Mouse (Mus musculus): ENCODE results near the gene Cyp11a1. TPM values are rescaled to one million over a fixed set of nuclear protein-coding genes. Genes with fewer than 3 reads are reported as not detected.

The Cyp11a1 gene
- polyA plus RNA-seq, 1 experiment, result 0.32 TPM

GRCm38 (mm10) chr9:58043496-58044017, 37.3 kb downstream of the Cyp11a1 start:
- no peak for DNase-seq (ENCODE audit: low read depth)

DNA sequence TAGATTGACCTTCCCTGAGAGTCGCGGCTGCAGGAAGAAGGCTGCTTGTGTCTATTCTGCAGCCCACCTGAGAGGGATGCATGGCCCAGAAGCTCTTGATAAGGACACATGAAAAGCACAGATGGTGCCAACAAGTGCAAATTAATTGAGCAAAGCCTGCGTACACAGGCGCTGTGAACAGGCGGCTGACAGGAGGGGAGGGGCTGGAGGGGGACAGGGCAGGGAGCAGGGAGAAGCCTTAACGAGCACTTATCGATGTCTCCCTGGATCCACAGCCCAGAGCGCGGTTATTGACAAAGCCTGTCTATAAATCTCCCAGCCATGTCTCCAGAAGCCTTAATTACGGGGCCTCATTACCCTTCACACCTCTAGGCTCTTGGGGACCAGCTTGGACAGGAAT, 38.6 kb downstream of the Cyp11a1 start:
- DNase-seq (ENCODE audit: low read depth), result no peak

DNA sequence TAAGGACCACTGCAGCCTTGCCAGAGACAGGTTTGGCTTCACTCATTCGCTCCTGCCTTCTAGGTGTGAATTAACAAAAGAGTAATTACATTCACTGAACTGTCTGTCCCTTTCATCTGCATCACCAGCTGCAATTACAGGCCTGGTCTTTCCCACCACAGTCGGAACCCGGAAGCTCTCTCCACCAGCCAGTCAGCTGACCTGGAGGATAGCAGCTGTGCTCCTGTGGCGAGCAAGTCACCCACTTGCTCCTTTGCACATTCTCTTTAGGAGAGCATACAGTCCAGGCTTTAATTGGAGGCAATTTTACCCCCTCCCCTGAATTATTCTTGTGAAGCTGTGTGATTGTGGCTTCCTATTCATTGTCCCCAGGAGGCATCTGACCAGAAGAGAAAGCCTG, 39.4 kb downstream of the Cyp11a1 start:
- DNase-seq (ENCODE audit: low read depth), result no peak

DNA sequence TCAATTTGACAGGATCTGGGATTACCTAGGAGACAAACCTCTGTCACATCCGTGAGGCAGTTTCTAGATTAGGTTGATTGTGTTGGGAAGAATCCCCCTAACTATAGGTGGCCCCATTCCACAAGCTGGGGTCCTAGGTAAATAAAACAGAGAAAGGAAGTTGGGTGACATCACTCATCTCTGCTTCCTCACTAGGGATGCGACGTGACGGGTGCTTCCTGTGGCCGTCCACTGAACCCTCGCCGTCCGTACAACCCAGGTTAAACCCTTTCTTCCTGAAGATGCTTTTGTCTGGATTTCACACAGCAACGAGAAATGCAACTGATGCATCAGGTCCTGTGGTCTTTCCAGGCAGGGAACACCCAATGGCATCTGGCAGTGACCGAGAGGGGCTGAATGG, 40.9 kb downstream of the Cyp11a1 start:
- no peak for DNase-seq (ENCODE audit: low read depth)

GRCm38 (mm10) chr9:58048621-58049020, 42.4 kb downstream of the Cyp11a1 start:
- DNase-seq (ENCODE audit: low read depth), result no peak

GRCm38 (mm10) chr9:58049186-58049585, 43.0 kb downstream of the Cyp11a1 start:
- DNase-seq (ENCODE audit: low read depth), result no peak

- no peak for DNase-seq (ENCODE audit: low read depth)
Observed at GRCm38 (mm10) chr9:58049861-58050260, 43.6 kb downstream of the Cyp11a1 start.

DNA sequence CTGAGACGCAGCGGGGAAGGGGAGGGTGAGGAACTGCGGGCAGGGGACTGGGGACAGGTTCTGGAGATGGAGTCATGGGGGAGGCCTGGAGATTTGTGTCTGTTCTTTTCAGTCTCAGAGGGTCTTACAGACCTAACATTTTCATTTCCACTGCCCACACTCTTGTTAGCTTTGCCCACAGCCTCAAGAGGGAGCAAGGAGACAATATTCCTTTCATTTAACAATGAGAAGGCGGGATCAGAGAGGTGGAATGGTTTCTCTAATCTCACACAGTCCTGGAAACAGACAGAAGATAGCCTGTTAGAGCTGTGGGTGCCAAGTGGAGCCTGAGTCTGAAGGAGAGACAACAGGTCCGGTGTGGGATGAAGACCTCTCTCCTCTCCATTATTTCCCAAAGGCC, 45.7 kb downstream of the Cyp11a1 start:
- DNase-seq (ENCODE audit: low read depth), result no peak

DNA sequence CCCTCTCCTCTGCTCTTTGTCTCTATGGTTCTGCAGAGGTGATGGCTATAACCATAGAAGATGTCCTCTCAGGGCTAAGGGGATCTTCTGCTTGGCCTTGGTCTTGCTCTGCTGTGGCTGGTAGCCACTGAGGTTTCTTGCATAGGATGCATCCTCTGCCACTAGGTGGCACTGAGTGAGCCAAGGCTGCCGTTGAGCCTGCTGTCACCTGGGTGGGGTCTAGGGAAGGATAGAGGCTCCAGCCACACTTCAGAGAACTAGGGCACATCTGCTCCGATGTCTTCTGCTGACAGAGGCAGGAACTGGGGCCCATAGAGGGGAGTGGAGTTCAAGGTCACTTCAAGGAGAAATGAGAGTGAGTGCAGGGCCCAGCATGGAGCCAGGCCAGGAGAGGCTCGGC, 46.9 kb downstream of the Cyp11a1 start:
- DNase-seq (ENCODE audit: low read depth), result no peak

DNA sequence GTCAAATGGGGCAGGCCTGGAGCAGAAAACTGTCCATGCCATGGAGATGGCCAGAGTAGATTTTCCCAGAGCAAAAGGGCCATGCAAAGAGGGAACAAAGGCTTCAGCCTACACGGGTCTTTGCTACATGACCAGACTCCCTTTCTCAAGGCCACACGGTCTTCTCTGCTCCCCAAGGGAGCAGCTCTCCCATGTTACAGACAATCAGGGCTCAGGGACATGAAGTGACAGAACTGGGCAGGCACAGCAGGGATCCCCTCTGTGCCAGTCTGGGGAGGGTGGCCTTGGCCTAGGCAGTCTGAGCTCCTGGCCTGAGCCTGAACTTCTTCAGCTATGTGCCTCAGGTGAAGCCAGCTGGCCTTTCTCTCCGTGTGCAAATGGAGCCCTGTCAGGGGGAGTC, 47.3 kb downstream of the Cyp11a1 start:
- DNase-seq (ENCODE audit: low read depth), result no peak

GRCm38 (mm10) chr9:58054032-58054431, 47.8 kb downstream of the Cyp11a1 start:
- DNase-seq (ENCODE audit: low read depth), result no peak

DNA sequence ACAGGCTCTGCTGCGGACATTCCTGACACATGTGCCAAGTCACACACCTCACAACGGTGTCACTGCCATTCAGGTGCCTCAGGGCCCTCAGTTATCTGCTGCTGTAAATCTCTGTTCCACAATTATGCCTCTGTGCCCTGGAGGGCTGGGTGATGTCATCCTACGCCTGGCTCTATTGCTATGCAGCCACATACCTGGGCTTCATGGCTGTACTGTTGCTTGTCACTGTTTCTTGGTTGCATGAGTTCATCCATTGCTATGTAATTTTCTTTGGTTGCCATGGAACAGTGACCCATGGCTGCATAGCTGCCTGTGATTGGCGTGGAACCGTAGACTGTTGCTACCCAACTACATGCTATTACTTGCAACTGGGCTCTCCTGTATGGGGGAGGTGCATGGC, 49.5 kb downstream of the Cyp11a1 start:
- no peak for DNase-seq (ENCODE audit: low read depth)

GRCm38 (mm10) chr9:58059920-58060319, 53.7 kb downstream of the Cyp11a1 start:
- DNase-seq (ENCODE audit: low read depth), result no peak

DNA sequence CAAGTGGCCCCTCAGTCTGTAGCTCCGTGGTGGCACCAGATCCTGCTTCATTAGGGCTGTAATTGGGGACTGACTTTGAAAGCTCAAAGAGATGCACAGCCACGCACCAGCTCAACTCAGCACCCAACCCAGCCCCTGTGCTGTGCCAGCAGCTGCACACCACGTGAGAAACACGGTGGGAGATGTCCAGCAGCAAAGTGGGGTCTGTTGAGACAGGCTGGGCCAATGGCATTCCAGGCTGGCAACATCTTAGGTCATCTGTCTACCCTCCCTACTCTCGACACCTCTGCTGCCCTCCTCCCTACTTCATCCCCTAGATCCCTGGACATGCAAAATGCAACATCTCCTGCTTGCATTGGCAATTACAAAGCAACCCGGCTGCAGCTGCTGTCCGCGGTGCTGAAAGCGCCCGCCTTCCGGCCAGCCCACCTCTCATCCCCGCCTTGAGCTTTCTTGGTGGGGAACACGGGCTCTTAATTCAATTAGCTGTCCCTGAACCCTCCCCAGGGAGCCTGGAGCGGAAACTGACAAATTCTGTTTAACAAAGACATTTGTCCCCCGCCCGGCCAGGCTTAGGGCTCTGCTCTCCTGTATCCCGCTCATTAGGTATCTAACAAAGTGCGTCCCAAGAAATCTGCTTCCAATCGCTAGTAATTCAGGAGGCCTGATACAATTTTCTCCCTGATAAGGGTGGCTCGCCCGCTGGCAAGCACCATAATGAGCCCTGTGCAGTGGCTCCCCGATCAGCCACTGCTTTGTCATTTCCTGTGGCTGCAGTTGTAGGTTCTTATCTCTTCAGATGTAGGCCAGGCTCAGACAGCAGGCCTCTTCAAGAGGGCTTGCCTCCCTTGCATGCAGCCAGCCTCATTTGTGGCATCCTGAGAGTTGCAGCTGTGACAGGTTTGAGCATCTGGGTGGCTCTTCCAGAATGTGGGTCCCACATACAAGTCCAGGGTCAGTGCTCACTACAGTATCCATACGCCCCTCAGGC, 54.8 kb downstream of the Cyp11a1 start:
- no peak for DNase-seq (ENCODE audit: low read depth)

GRCm38 (mm10) chr9:58063531-58063930, 57.3 kb downstream of the Cyp11a1 start, which contains the start of gene Stra6:
Stra6 (plus strand) TSS chr9:58063788.
- DNase-seq (ENCODE audit: low read depth), result no peak

DNA sequence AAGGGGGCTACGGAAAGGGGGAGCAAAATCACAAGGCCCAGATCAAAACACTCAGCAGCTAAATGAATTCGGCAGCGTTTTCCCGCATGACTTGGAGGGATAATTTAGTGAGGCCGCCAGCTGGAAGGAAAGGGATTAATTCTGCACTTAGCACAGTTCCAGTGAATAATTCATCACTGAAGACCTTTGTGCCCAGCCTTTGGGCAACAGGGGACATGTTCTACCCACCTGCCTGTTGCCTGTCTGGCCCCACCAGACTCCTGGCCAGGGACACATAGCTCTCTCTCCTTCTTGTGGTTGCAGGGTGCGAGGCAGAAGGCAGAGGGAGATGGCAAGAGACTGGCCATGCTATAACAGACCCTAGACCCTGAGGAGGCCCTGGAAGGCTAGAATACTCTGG, 59.3 kb downstream of the Cyp11a1 start:
- DNase-seq (ENCODE audit: low read depth), result no peak

DNA sequence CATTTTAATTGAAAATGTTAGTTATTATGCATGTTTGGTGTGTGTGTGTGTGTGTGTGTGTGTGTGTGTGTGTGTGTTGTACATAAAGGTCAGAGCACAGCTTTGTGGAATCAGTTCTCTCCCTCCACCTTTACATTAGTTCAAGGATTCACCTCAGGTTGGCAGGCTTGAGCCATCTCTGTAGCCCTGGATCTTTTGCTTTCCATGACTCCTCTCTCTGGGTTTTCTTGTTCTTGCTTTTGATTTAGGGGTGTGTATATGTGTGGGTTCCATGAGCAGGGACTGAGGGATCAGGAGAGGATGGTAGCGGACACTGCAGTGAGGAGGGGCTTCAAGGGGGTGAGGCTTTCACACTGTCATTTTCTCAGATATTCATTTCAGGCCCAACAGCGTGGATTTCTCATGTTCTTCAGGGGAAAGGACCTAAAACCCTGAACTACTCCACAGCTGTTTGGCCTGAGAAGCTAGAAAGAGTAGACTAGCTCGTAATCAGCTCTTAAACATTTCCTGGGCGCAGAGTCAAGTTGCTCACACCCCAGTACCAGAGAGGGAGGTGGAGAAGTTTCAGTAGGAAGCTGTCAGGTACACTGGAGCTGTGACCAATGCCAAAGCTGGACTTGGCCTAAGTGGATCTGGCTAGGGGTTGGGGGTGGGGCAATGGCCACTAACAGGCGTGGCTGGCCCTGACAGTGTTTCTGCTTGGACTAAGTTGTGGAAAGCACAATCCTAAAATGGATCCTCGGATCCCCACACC, 59.9 kb downstream of the Cyp11a1 start:
- DNase-seq (ENCODE audit: low read depth), result no peak

GRCm38 (mm10) chr9:58066731-58067095, 60.5 kb downstream of the Cyp11a1 start:
- no peak for DNase-seq (ENCODE audit: low read depth)

DNA sequence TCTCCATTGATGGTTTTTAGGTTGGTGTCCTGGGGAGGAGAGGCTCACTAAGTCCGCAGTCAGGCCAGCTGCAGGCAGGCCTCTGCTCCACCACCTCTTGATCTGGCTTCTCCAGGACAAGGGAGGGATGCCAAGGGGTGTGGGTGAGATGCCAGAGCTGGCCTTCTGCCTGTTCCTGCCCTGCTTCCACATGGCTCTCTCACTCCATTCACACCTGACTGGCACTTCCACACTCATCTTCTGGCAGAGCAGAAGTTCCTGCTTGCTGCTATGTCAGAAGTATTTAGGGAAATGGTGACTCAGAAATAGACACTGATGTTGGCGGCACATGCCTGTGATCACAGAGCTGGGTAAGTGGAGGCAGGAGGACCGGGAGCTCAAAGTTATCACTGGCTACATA, 61.3 kb downstream of the Cyp11a1 start:
- DNase-seq (ENCODE audit: low read depth), result no peak

DNA sequence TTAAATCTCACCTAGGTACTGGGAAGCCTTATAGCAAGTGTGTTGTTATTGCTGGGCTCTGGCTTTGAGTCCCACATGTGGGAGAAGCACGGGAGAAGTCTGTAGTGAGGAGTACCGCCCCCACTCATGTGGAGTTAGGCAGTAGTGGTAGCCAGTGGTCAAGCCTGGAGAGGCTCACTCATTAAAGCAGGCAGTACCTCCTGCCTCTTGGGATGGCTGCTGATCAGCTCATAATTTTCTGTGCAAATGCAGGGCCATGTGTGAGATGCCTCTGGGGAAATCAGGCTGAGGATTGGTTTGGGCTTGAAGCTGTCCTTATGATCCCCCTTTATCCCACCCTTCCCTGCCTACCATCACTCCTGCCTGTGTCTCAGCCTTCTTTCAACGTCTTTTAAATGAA, 68.3 kb downstream of the Cyp11a1 start:
- DNase-seq (ENCODE audit: low read depth), result no peak
